Mouse (Mus musculus) ES-E14 (cell line): ENCODE results near the gene Catsperg2. TPM values are rescaled to one million over a fixed set of nuclear protein-coding genes. Genes with fewer than 3 reads are reported as not detected.

Source experiments
- DNase-seq: peaks from one replicate; pipeline ENCODE4 v3.0.0-alpha.2; 2013; ENCODE audit warnings: low read depth, low spot score
- H3K27ac ChIP-seq: 2 replicates; pipeline ENCODE4 v1.5.1; 2012; ENCODE audit warnings: low read depth, mild to moderate bottlenecking, low read length, moderate library complexity, mixed read lengths; ENCODE audit not compliant: poor library complexity, insufficient read depth, severe bottlenecking
- H3K36me3 ChIP-seq: 2 replicates; pipeline ENCODE4 v1.6.1; 2012; ENCODE audit warnings: mild to moderate bottlenecking, low read length, moderate library complexity, mixed read lengths; ENCODE audit not compliant: control insufficient read depth, poor library complexity, insufficient read depth, severe bottlenecking
- H3K4me1 ChIP-seq, 2 experiments: fragments of 150-350 bp in 1 of 2; sonication (generic) in 1 of 2; 2 replicates each; pipeline ENCODE4 v1.6.1; 2012; ENCODE audit warnings: low read length in 2 of 2, mild to moderate bottlenecking in 1 of 2, mixed read lengths in 1 of 2; ENCODE audit not compliant: control insufficient read depth in 2 of 2, insufficient read depth in 2 of 2, poor library complexity in 1 of 2
- H3K4me3 ChIP-seq, 2 experiments: fragments of 150-350 bp in 1 of 2; sonication (generic) in 1 of 2; 2 replicates each; pipeline ENCODE4 v1.5.1; 2012; ENCODE audit warnings: low read length in 2 of 2, low read depth in 1 of 2, mild to moderate bottlenecking in 1 of 2, mixed read lengths in 1 of 2; ENCODE audit not compliant: insufficient read depth in 1 of 2, poor library complexity in 1 of 2, severe bottlenecking in 1 of 2
- H3K9ac ChIP-seq: 2 replicates; pipeline ENCODE4 v1.6.1; 2012; ENCODE audit warnings: low read depth, mild to moderate bottlenecking, low read length, mixed read lengths; ENCODE audit not compliant: poor library complexity, insufficient read depth, severe bottlenecking
- H3K9me3 ChIP-seq: fragments of 150-350 bp; sonication (generic); 2 replicates; pipeline ENCODE4 v1.6.1; 2012; ENCODE audit warnings: low read depth, mild to moderate bottlenecking, low read length; ENCODE audit not compliant: control insufficient read depth, insufficient read depth
- CHD2 ChIP-seq: IDR thresholded peaks from 2 replicates; pipeline ENCODE4 v1.6.1; 2014; ENCODE audit warnings: mild to moderate bottlenecking, low read depth, low read length, inconsistent platforms
- HCFC1 ChIP-seq: IDR thresholded peaks from 2 replicates; pipeline ENCODE4 v1.6.1; 2012; ENCODE audit warnings: low read length, inconsistent platforms, borderline replicate concordance; ENCODE audit not compliant: insufficient read depth
- MAFK ChIP-seq: IDR thresholded peaks from 2 replicates; pipeline ENCODE4 v1.6.1; 2014; ENCODE audit warnings: mild to moderate bottlenecking, low read depth, low read length, inconsistent platforms; ENCODE audit not compliant: insufficient read depth
- ZC3H11A ChIP-seq: IDR thresholded peaks from 2 replicates; pipeline ENCODE4 v1.6.1; 2012; ENCODE audit warnings: low read depth, mild to moderate bottlenecking, inconsistent platforms, low read length, borderline replicate concordance
- ZNF384 ChIP-seq: IDR thresholded peaks from 2 replicates; pipeline ENCODE4 v1.6.1; 2012; ENCODE audit warnings: low read depth, low read length, inconsistent platforms
- in situ Hi-C, 2 experiments: fragments of 600-800 bp; cut with MboI; formaldehyde crosslinking; loops; one replicate each; pipeline ENCODE4 v1.15.1; 2025; ENCODE audit warnings: low sequenced_read_pairs in 2 of 2, inconsistent platforms in 1 of 2; ENCODE audit not compliant: unreplicated experiment in 2 of 2
- total RNA-seq: library from RNA; depleted of rRNA; stranded (reverse); fragments of 300-350 nt; gene quantifications from 2 replicates; pipeline ENCODE4 v1.2.3, GENCODE M21; 2012

Gene Catsperg2
- total RNA-seq, 1 experiment = 1.2 TPM

DNA sequence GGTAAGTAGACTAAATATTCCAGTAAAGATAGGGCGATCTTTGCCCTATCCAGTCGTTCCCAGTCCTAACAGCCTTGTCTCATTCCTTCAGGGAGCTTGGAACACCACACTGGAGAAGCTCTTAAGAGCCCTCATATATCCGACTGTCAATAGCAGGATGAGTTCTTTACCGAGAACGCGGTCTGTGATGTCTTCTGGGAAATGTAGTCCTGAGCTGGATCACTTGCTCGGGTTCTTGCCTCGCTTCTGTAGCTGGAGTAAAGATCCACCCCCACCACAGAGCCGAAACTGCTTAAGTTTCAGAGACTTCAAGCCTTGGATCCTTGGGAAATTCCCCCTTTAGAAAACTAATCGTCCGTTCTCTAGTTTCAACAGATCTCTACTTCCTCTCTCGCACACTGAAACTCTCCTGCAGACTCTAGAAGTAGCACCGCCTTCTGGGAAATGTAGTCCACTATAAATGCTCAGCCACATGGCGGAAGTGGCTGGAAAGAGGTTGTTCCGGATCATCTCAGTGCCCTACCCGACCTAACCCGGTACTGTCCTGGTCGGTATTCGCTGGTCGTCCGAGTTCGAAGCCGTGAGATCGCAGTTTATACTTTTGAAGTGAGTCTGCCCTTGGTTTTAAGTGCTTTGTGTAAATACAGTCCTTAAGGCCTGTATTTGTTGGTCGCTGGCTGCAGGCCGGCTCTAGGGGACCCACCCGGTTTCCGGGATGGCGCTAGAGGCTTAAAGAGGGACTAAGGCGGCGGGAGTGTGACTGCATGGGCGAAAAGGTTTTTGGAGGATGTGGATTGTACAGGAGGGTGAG is 41.5 kb upstream of the Catsperg2 start, which contains the start of gene Zfp84:
Zfp84 (plus strand) TSS at position 463 of the 811 bp plus-strand sequence.
- in situ Hi-C loops = no loop called here
- Histone ChIP-seq H3K4me1 (peaks cover 1 to 9% of the 10 kb centered on the region in 2 experiments; a peak in 2 of 4 replicates), H3K4me3 (peak within 1 kb of the TSS; percentile 85 to 92), H3K9me3 (no peaks in the 10 kb centered on the region), H3K36me3 (peaks cover 2% of the 10 kb centered on the region; the same call in 1 of the 2 replicates), H3K9ac (peak within 1 kb of the TSS; percentile 82), H3K27ac (peak within 1 kb of the TSS; percentile 70; the same call in 1 of the 2 replicates)
- DNase-seq = peak; percentile 88
- TF ChIP-seq CHD2 (peak; percentile 63), MAFK (no peak), HCFC1 (peak; percentile 93)

DNA sequence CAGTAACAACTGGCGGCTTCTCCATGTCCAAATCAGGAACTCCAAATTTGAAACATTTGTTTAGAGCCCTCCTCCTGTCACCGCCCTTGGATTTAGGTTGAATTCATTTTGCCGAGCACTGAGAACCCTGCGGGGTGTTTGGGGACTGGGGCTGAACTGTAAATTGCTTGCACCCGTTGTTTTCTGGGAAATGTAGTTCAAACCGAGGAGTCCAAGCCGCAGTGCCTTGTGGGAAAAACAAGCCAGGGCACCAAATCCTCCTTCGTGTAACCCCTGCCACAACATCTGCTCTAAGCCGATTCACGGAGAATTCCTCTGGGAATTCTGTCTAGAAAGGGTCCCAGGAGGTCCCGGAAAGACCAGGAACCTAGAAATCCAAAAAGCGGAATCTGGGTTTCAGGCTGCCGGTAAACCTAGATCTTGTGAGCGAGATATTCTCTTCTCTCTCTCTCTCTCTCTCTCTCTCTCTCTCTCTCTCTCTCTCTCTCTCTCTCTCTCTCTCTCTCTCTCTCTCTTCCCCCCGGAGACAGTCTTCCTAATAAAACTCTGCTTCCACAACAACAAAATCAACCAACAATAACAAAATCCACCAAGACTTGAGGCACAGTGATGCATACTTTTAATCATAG is 40.3 kb upstream of the Catsperg2 start:
- H3K9ac ChIP-seq = peak overlapping the region; percentile 55; the same call in 1 of the 2 replicates
- no peak for DNase-seq
- in situ Hi-C loops = no loop called here
- H3K9me3 ChIP-seq = no peaks in the 10 kb centered on the region
- no peaks in the 10 kb centered on the region for H3K36me3 ChIP-seq
- H3K4me1 ChIP-seq = peaks cover 1 to 9% of the 10 kb centered on the region in 2 experiments; a peak in 2 of 4 replicates
- TF ChIP-seq ZC3H11A = no peak
- TF ChIP-seq HCFC1 = peak; percentile 93
- no peak overlapping the region for H3K27ac ChIP-seq
- peak overlapping the region; percentile 41 to 85 for H3K4me3 ChIP-seq

DNA sequence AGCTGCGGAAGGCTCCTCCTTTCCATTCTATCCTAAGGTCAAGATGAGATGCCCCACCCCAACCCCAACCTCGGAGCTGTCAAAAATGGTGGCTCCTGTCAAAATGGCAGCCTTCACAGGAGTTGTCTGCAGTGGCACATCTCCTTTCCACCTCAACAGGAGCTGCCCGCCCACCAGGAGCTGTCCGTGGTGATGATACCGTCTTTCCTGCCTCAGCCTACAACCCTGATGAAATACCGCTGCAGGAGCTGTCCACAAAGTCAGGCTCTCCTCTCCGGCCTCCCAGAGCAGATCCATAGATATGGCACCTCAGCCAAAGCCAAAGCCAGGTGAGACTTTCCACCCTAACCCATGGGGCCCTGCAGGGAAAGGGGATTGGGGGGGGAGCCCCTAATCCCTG is 37.9 kb upstream of the Catsperg2 start:
- no peak for TF ChIP-seq ZC3H11A
- peak; percentile 40; the same call in 1 of the 2 replicates for TF ChIP-seq HCFC1
- H3K27ac ChIP-seq = no peak overlapping the region
- no peak for DNase-seq
- peaks cover 1 to 9% of the 10 kb centered on the region in 2 experiments; a peak in 2 of 4 replicates for H3K4me1 ChIP-seq
- no peak overlapping the region for H3K9ac ChIP-seq
- H3K4me3 ChIP-seq = no peak overlapping the region
- H3K36me3 ChIP-seq = no peaks in the 10 kb centered on the region
- H3K9me3 ChIP-seq = no peaks in the 10 kb centered on the region
- in situ Hi-C loops = no loop called here

- DNase-seq = no peak
- in situ Hi-C loops = no loop called here
- no peak overlapping the region for H3K9ac ChIP-seq
These were observed 33.6 kb upstream of the Catsperg2 start for GRCm38 (mm10) chr7:29760476-29760875.

More at GRCm38 (mm10) chr7:29760476-29760875, 33.6 kb upstream of the Catsperg2 start:
- TF ChIP-seq ZNF384 = no peak
- no peak for TF ChIP-seq HCFC1
- no peak for TF ChIP-seq MAFK
- no peak for TF ChIP-seq CHD2
- TF ChIP-seq ZC3H11A = no peak
- Histone ChIP-seq H3K4me3 (no peak overlapping the region), H3K36me3 (no peaks in the 10 kb centered on the region), H3K9me3 (no peaks in the 10 kb centered on the region; the same call in 1 of the 2 replicates), H3K4me1 (no peaks in the 10 kb centered on the region), H3K27ac (no peak overlapping the region)
